ENCODE assay signal across 25 mouse cellular contexts in the genomic region with DNA sequence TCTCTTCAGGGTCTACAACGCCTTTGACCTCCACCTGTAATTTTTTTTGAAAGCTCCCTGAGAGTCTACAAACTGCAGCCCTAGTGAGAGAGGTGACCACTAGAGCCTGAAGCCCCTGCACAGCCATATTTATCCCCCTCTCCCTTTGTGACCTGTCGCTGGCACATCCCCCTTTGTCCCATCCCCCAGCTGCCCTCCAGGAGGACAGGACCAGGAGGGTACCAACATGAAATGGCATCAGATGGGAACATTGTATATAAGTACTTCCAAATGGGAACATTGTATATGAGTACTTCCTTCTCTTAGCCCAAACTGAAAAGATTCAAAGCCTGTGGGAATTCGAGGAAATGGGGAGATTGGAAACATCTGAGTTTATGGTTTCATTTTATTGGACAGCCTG. TPM values are rescaled to one million over a fixed set of nuclear protein-coding genes. Genes with fewer than 3 reads are reported as not detected.
"Had no signal": no experiment of that assay in that cellular context is flagged by ENCODE, and none has a peak within 500 bp of the region (broad histone marks: within the 10 kb centered on the region; RNA-seq: fewer than 3 reads in every experiment).

A gene (minus strand): TSS at position 101 of the 400 bp plus-strand sequence.

- H3K4me1 ChIP-seq: neural tube, embryonic 12.5 days; stomach, embryonic 15.5 days had no signal

- H3K4me2 ChIP-seq: neural tube, embryonic 12.5 days; neural tube, embryonic 13.5 days; neural tube, embryonic 15.5 days; stomach, embryonic 15.5 days had no signal

- H3K27ac ChIP-seq: neural tube, embryonic 12.5 days; neural tube, embryonic 13.5 days; neural tube, embryonic 15.5 days; stomach, embryonic 15.5 days; stomach, postnatal 0 days had no signal

- H3K36me3 ChIP-seq: neural tube, embryonic 12.5 days; neural tube, embryonic 13.5 days; neural tube, embryonic 15.5 days; stomach, embryonic 15.5 days had no signal

- DNase-seq: retina, postnatal 1 day; right cerebral cortex, adult 18-20 months; right cerebral cortex, postnatal 14 days; right cerebral cortex, postnatal 25 days; right cerebral cortex, postnatal 4 days; spleen, adult 18-20 months; thymus, adult 18-20 months; thymus, adult 2 months; thymus, postnatal 14 days; thymus, postnatal 25 days; thymus, postnatal 36 days; thymus, postnatal 4 days had no signal

- H3K27me3 ChIP-seq: neural tube, embryonic 12.5 days; neural tube, embryonic 13.5 days; neural tube, embryonic 15.5 days; stomach, embryonic 15.5 days had no signal

- H3K9me3 ChIP-seq: neural tube, embryonic 12.5 days; neural tube, embryonic 13.5 days; neural tube, embryonic 15.5 days; stomach, embryonic 15.5 days had no signal

- H3K4me3 ChIP-seq: neural tube, embryonic 12.5 days; neural tube, embryonic 13.5 days; neural tube, embryonic 15.5 days; stomach, embryonic 15.5 days had no signal

- H3K9ac ChIP-seq: neural tube, embryonic 12.5 days; neural tube, embryonic 13.5 days; neural tube, embryonic 15.5 days; stomach, embryonic 15.5 days had no signal

RNA-seq across cellular contexts. Expression of the gene that starts here (rescaled TPM):
- polyA plus RNA-seq: neural tube, embryonic 11.5 days; neural tube, embryonic 12.5 days; neural tube, embryonic 13.5 days; neural tube, embryonic 14.5 days; neural tube, embryonic 15.5 days; small intestine, adult 2 months; spleen, adult 2 months; stomach, embryonic 14.5 days; stomach, embryonic 15.5 days; stomach, embryonic 16.5 days; stomach, postnatal 0 days; thymus, adult 2 months; thymus, postnatal 0 days; urinary bladder, adult 2 months had no signal
